Mouse (Mus musculus): ENCODE data around the gene E130114P18Rik. TPM values are rescaled to one million over a fixed set of nuclear protein-coding genes. Genes with fewer than 3 reads are reported as not detected.

The E130114P18Rik gene
- polyA plus RNA-seq, 1 experiment from 2014 or later, result 5.4 TPM

DNA sequence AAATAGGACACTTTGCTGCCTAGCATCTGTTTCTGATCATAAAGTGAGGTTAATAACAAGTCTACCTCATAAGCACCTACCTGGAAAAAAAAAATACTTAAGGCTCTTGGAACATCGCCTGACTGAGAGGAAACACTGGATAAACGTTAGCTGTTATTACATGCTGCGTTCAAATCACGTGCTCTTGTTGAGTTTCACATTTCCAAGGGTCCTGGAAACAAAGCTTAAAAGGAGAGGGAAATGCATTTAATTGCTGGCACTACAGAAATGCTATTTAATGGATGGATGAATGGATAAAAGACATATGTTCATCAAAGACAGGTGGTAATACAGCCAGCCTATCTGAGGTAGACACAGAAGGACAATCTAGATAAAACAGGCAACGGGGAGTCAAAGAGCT is 200.4 kb downstream of the E130114P18Rik start:
- Histone ChIP-seq H3K9me3 (no peaks in the 10 kb centered on the region), H3K4me3 (replicated peaks) (no peak overlapping the region), H3K36me3 (no peaks in the 10 kb centered on the region), H3K4me1 (replicated peaks) (peaks cover 52% of the 10 kb centered on the region), H3K27ac (0 out of 2 replicates have a peak overlapping the region, but pooled peaks have one; percentile 9), H3K4me2 (no peak overlapping the region), H3K27me3 (0 out of 2 replicates have a peak, but pooled peaks cover 3% of the 10 kb centered on the region), H3K9ac (replicated peaks) (no peak overlapping the region)
- ATAC-seq (ENCODE audit: insufficient number of reproducible peaks, insufficient read depth, low FRiP score, low TSS enrichment, low read depth), result no peak
- WGBS, result 13% methylated on average over 5 of the region's 5 CpGs

DNA sequence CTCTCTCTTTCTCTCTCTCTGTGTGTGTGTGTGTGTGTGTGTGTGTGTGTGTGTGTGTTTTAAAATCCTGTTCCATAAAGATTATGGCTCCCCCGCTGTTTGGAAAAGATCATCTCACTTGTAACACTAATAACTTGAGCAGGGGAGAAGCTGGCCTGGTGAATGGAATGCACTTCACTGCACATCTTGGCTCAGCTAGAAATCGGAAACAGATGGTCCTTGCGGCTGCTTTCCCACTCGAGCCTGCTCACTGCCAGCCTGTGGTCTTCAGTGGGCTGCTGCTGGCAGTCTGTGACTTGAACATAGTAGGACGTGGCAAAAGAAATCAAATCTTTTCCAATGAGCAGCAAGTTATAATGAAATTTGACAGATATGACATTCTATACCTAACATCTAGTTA is 202.4 kb downstream of the E130114P18Rik start:
- no peak overlapping the region for H3K9ac ChIP-seq (replicated peaks)
- H3K4me3 ChIP-seq (replicated peaks), result no peak overlapping the region
- H3K4me2 ChIP-seq, result peak overlapping the region; percentile 19; the same call in 1 of the 2 replicates
- H3K27me3 ChIP-seq, result 0 out of 2 replicates have a peak, but pooled peaks cover 3% of the 10 kb centered on the region
- H3K27ac ChIP-seq, result no peak overlapping the region; the same call in 1 of the 2 replicates
- H3K9me3 ChIP-seq, result no peaks in the 10 kb centered on the region
- peak; percentile 76 for ATAC-seq (ENCODE audit: insufficient number of reproducible peaks, insufficient read depth, low FRiP score, low TSS enrichment, low read depth)
- H3K36me3 ChIP-seq, result no peaks in the 10 kb centered on the region
- peaks cover 45% of the 10 kb centered on the region for H3K4me1 ChIP-seq (replicated peaks)
- 2% methylated on average over 5 of the region's 5 CpGs for WGBS

DNA sequence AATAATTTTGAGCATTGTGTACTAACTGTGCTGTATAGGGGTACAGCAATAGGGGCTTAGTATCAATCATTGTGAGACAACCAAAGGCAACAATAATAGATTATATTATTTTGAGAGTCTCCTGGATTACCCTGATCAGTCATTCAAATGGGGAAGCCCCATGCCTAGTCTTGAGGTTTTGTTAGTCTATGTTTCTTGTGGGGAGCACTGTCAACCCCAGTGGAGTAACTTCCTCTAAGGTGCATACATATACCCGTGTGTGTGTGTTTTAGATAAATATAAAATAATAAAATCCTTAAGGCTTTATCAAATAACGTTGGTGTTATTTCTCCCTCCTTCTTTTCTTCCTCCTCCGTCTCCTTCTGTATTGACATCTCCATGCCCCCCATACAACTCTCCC is 208.6 kb downstream of the E130114P18Rik start:
- H3K4me2 ChIP-seq, result no peak overlapping the region
- no peaks in the 10 kb centered on the region for H3K36me3 ChIP-seq
- H3K4me3 ChIP-seq (replicated peaks), result no peak overlapping the region
- 71% methylated on average over 3 of the region's 3 CpGs for WGBS
- no peaks in the 10 kb centered on the region for H3K4me1 ChIP-seq (replicated peaks)
- no peaks in the 10 kb centered on the region for H3K27me3 ChIP-seq
- no peak for ATAC-seq (ENCODE audit: insufficient number of reproducible peaks, insufficient read depth, low FRiP score, low TSS enrichment, low read depth)
- no peak overlapping the region for H3K9ac ChIP-seq (replicated peaks)
- no peaks in the 10 kb centered on the region for H3K9me3 ChIP-seq
- no peak overlapping the region for H3K27ac ChIP-seq

DNA sequence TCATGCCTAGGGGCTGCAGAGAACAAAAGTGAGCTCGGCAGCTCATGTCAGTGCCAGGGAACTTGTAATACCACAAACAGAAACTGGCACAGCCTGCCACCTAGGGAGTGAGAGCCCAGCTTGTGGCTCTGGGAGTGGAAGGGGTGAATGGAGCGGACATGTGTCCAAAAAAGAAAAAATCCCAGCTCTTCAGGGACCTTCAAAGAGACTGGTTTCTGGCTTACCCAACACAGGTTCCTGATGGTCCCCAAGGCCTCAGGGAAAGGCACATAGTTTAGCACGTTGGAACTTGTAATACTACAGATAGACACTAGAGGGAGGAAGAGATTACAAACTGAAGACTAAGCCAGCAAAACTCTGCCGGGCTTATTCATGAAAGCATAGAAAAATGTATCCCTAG is 213.2 kb downstream of the E130114P18Rik start:
- ATAC-seq (ENCODE audit: insufficient number of reproducible peaks, insufficient read depth, low FRiP score, low TSS enrichment, low read depth), result no peak
- WGBS, result 39% methylated on average over 4 of the region's 4 CpGs
- H3K4me1 ChIP-seq (replicated peaks), result no peaks in the 10 kb centered on the region
- H3K27me3 ChIP-seq, result no peaks in the 10 kb centered on the region
- H3K9ac ChIP-seq (replicated peaks), result no peak overlapping the region
- H3K4me2 ChIP-seq, result no peak overlapping the region
- H3K36me3 ChIP-seq, result no peaks in the 10 kb centered on the region
- no peaks in the 10 kb centered on the region for H3K9me3 ChIP-seq
- no peak overlapping the region for H3K4me3 ChIP-seq (replicated peaks)
- H3K27ac ChIP-seq, result no peak overlapping the region

DNA sequence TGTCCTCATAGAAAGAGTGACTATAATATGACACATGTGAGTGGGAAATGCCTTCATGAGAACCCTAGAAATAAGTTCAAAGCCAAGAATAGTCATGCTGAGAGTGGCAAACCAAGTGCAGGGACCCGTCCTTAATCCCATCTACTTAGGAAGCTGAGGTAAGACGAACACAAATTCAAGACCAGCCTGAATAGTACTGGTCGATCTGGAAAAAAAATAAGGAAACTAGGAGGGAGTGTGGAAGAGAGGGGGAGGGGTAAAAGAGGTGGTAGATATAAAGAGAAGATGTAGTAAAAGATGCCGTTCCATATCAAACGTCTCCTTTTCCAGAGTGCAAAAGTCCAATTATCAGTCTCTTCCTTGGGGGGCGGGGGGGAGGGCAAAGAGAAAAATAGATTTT is 213.7 kb downstream of the E130114P18Rik start:
- H3K4me2 ChIP-seq, result no peak overlapping the region
- H3K4me3 ChIP-seq (replicated peaks), result no peak overlapping the region
- H3K27ac ChIP-seq, result no peak overlapping the region
- no peaks in the 10 kb centered on the region for H3K4me1 ChIP-seq (replicated peaks)
- WGBS, result 83% methylated on average over 6 of the region's 6 CpGs
- no peaks in the 10 kb centered on the region for H3K36me3 ChIP-seq
- ATAC-seq (ENCODE audit: insufficient number of reproducible peaks, insufficient read depth, low FRiP score, low TSS enrichment, low read depth), result no peak
- H3K9ac ChIP-seq (replicated peaks), result no peak overlapping the region
- H3K9me3 ChIP-seq, result no peaks in the 10 kb centered on the region
- H3K27me3 ChIP-seq, result no peaks in the 10 kb centered on the region

DNA sequence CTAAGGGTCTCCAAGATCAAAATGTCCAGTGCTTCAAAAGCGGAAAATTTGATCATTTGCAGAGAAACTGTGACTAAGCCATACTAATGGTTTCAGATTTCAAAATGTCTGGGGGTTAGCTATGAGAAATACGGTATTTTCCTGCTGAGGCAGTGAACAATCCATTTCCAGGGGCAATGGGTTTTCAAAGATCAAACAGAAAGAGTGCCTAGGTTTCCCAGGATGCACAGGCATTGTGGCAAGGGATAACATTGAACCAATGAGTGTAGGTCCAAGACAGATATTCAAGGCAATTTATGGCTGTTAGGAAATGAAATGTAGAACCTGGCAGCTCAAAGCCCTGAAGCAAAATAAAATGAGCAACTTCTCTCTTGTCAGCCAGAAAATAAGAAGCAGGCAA is 220.3 kb downstream of the E130114P18Rik start:
- Histone ChIP-seq H3K9me3 (no peaks in the 10 kb centered on the region), H3K27ac (no peak overlapping the region), H3K4me3 (replicated peaks) (no peak overlapping the region), H3K9ac (replicated peaks) (no peak overlapping the region), H3K4me2 (no peak overlapping the region), H3K36me3 (no peaks in the 10 kb centered on the region), H3K4me1 (replicated peaks) (no peaks in the 10 kb centered on the region), H3K27me3 (no peaks in the 10 kb centered on the region)
- 66% methylated on average over 2 of the region's 2 CpGs for WGBS
- ATAC-seq (ENCODE audit: insufficient number of reproducible peaks, insufficient read depth, low FRiP score, low TSS enrichment, low read depth), result no peak

DNA sequence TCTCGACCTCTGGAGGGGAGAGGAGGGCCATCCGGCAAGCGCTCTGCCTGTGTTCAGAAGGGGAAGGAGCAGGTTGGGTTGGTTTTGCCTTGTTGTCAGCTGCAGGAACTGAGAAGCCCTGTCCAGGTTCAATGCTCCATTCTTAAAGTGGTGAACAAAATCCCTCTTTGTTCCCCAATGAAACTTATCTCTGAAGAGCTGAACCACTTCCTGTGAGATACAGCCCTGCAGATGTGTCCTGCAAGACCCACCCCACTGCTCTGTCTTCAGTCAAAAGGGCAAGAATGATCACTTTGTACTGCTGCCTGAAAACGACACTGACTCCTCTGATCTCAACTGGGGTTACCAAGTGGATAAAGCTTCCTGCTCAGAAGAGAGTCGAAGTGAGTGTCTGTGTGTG is 233.9 kb downstream of the E130114P18Rik start:
- Histone ChIP-seq H3K4me1 (replicated peaks) (peaks cover 5% of the 10 kb centered on the region; the same call in 1 of the 2 replicates), H3K27ac (no peak overlapping the region), H3K4me3 (replicated peaks) (no peak overlapping the region), H3K9me3 (peaks cover 3% of the 10 kb centered on the region; the same call in 1 of the 2 replicates), H3K27me3 (no peaks in the 10 kb centered on the region), H3K36me3 (no peaks in the 10 kb centered on the region), H3K9ac (replicated peaks) (no peak overlapping the region), H3K4me2 (no peak overlapping the region)
- 44% methylated on average over 5 of the region's 5 CpGs for WGBS
- ATAC-seq (ENCODE audit: insufficient number of reproducible peaks, insufficient read depth, low FRiP score, low TSS enrichment, low read depth), result no peak

DNA sequence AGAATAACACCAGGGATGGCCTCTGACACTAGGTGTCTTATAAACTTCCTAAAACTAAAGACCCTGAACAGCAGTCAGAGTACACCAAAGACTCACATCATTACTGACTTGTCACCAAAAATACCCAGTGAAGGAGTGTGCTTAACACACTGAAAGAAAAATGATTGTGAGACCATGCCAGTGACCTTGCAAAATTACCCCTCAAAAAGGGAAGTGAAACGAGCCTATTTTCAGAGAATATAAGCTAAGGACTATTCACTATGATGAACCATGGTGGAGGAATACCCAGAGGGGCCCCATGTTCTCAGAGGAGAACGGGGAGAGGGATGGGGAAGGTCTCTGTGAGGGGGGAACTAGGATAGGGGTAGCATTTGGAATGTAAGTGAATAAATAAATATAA is 245.8 kb downstream of the E130114P18Rik start:
- H3K4me1 ChIP-seq (replicated peaks), result no peaks in the 10 kb centered on the region
- no peaks in the 10 kb centered on the region for H3K36me3 ChIP-seq
- H3K27ac ChIP-seq, result no peak overlapping the region
- H3K4me3 ChIP-seq (replicated peaks), result no peak overlapping the region
- H3K9ac ChIP-seq (replicated peaks), result no peak overlapping the region
- H3K27me3 ChIP-seq, result no peaks in the 10 kb centered on the region
- WGBS, result 66% methylated on average over 2 of the region's 2 CpGs
- no peak overlapping the region for H3K4me2 ChIP-seq
- no peak for ATAC-seq (ENCODE audit: insufficient number of reproducible peaks, insufficient read depth, low FRiP score, low TSS enrichment, low read depth)
- no peaks in the 10 kb centered on the region for H3K9me3 ChIP-seq

DNA sequence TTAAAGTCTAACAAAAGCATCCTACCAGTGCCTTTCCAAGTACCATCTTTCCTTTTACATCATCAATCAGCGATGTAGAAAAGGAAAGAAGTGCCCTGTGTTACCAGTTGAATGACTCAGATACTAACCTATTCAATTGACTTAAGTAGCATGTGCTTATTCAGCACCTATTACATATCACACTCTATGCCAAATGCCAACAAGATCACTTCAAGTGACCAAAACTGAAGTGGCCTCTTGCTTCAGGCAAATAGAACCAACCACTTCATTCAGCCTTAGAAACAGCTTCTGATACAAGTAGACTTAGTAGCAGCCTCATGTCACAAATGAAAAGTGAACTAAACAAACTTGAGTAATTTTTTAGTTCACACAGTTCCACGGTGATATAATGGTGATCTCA is 249.4 kb downstream of the E130114P18Rik start:
- Histone ChIP-seq H3K36me3 (no peaks in the 10 kb centered on the region), H3K4me3 (replicated peaks) (no peak overlapping the region), H3K27me3 (no peaks in the 10 kb centered on the region), H3K9me3 (no peaks in the 10 kb centered on the region), H3K4me1 (replicated peaks) (no peaks in the 10 kb centered on the region), H3K9ac (replicated peaks) (no peak overlapping the region), H3K4me2 (no peak overlapping the region), H3K27ac (no peak overlapping the region)
- whole genome bisulfite sequencing, result 80% methylated on average over 2 of the region's 2 CpGs
- ATAC-seq (ENCODE audit: insufficient number of reproducible peaks, insufficient read depth, low FRiP score, low TSS enrichment, low read depth), result no peak

Other genes starting within 250 kb of the E130114P18Rik start
- gene Nfia, start 5.3 kb downstream of the E130114P18Rik start, polyA plus RNA-seq (2016; fragmentation: Nextera tagmentation; extraction: Ambion mirVana), result 53.9 and 56.7 TPM in 2 replicates

Data from limb, embryonic 12.5 days (tissue).